Mouse (Mus musculus): ENCODE data around the gene Trhr2.

Gene Trhr2

DNA sequence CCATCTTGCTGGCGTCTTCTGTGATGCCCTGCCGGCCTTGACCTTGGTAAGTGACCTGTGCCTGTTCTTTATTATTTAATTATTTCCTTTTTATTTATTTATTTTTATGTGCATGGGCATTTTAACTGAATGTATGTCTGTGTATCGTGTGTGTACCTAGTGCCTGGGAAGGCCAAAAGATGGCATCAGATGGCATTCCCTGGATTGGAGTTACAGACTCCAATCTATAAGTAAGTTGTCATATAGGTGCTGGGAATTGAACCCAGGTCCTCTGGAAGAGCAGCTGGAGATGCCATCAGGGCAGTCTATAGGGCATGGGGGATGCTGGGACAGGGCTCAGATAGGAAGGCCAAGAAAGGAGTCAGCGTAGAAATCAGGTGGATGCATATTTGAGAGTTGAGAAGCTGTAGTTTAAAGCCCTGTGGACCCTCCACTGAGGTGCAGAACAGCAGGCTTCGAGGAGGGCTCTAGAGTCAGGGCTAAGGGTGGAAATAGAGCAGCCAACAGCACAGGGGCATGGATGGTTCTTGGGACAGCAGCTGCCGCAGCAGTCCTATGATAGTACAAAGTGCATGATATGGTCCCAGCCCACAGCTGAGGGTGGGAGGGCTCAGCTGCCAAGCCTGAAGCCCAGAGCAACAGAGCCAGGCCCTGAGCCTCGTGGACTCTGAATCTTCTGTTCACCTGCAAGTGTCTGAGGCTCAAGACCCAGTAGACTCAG, at the start of gene Trhr2:
Gene Trhr2, minus strand, starts transcription at position 51 of the 721 bp plus-strand sequence.
- no peak for DNase-seq (ENCODE audit: low spot score)

DNA sequence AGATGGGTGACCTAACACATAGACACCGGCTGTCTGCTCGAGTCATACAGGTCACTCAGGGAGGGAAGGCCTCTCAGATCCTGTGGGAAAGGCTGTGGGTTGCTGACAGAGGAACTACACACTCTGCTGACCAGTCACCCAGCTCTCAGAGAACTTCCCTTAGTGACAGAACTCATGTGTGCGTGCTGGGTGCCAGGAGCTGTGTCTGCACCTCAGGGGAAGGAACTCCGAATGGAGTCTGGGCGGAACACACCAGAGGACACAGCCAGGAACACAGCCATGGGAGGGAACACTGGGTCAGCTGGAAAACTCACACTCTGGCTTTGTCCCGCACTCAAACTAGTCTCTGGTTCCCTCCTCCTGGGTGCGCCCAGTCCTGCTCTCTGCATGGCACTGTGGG, 47.1 kb upstream of the Trhr2 start:
- DNase-seq (ENCODE audit: low spot score): no peak

DNA sequence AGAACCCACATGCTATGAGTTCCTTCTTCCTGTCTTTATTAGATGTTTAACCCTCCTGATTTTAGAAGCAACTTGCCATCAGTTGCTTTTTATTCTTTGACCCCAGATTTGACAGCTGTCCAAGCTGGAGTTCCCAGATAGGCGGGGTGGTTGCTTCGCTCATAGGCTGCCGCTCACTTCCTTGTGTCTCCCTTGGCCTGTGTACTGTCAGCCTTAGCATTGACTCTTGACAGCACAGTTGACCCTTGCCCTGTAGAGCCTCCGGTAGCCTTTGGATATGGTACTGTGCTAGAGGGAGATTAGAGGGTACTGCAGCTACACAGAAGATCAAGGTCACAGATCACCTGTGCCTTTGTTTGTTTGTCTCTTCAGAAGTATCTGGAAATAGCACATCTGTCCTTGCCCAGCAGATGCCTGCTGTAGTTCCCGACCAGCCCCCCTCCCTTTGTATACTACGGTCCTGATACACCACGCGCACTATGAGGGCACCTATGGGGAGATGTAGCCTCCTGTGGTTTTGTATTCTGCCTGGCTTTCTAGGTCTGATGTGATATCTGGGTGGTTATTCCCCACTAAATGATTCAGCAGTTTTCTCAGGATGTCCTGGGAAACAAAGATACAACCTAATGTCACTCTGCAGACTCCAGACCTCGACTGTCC, 44.7 kb upstream of the Trhr2 start:
- DNase-seq (ENCODE audit: low spot score): no peak

DNA sequence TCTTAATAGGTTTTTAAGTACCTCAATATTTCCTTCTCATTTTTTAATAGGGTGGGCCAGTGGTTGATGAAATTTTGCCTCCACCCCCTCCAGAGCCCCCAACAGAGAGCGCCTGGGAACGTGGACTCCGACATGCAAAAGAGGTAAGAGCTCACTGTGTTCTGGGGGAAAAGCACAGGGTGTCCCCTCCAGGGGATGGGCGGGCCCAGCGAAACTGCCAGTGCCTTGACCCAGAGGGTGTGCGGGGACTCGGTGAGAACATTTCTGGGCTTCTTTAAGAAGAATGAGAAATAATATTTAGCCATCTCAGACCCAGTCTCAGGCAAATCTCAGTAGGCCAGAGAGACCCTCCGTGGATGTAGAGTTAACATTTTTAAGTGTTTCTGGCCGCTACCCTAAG, 37.6 kb upstream of the Trhr2 start:
- no peak for DNase-seq (ENCODE audit: low spot score)

DNA sequence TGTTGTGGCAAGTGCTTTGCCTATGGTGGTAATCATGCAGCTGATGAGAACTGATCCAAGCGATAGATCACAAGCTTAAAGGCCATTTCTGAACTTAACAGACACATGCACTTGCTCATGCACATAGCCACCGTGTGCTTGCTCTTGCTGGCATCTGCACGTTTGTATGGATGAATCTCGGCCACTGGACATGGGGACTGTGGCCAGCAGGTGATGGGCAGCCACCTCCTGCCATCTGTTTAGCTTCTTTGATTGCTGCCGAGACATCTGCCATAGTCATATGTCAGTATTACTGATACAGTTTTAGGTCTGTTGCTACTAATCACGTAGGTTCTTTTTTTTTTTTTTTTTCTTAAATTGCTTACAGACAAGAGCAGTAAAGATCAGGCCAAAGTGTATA, 34.7 kb upstream of the Trhr2 start:
- no peak for DNase-seq (ENCODE audit: low spot score)

DNA sequence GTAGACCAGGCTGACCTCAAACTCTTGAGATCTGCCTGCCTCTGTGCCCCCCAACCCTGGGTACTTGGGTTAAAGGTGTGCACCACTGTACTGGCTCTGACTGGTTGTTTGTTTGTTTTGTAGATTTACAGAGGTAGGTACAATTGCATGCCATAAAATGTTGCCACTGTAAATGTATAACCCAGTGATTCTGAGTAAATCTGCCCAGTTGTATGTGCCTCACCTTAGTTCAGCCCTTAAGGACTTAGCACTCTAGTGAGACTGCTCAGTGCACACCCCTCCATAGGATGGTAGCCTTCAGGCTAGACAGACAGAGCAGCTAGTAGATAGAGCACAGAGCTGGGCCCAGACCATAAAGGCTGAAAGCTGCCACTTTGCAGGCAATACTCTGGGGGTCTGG, 33.2 kb upstream of the Trhr2 start:
- no peak for DNase-seq (ENCODE audit: low spot score)

DNA sequence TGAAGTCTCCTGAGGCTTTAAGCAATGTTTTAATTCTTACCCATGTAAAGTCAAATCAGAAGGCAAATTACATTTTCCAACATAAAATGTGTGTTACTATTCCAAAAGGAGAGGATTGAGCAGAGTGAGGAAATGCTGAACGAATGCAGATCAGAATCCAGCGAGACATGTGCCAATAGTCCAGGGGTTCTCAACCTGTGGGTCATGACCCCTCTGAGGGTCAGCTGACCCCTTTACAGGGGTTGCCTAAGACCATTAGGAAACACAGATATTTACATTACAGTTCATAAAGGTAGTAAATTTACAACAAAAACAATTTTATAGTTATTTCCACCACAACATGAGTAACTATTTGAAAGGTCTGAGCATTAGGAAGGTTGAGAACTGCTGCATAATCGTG, 30.2 kb upstream of the Trhr2 start:
- no peak for DNase-seq (ENCODE audit: low spot score)

DNA sequence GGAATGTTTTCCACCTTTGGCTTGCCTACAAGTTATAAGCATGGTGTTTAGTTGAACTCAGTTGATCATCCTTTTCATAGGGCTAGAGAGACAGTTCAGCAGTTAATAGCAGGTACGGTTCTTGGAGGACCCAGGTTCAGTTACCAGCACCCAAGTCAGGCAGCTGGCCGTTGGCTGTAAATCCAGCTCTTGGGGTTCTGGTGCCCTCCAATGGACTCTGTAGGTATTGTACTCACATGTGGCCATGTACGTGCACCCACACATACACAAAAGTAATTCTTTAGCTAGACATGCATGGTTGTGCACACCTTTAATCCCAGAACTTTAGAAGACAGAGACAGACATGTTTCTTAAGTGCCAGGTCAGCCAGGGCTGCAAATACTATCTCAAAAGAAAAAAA, 28.8 kb upstream of the Trhr2 start:
- DNase-seq (ENCODE audit: low spot score): no peak

DNA sequence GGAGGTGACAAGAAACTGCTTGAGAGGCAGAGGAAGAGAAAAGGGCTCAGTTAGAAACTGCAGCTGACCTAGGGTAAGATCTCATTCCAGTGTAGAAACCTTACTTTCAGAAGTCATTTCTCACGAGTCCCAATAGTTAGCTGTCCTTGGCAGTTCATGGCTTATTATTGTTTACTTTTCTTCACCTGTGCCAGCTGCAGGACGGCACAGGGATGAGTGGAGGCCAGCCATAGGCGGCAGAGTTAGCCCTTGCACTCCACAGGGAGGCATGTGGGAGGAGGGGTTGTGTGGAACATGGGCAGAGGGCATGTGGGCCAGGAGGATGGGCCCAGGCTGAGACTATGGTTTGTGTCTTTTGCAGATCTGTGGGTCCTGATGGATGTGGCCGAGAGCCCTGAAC, 22.5 kb upstream of the Trhr2 start:
- no peak for DNase-seq (ENCODE audit: low spot score)

DNA sequence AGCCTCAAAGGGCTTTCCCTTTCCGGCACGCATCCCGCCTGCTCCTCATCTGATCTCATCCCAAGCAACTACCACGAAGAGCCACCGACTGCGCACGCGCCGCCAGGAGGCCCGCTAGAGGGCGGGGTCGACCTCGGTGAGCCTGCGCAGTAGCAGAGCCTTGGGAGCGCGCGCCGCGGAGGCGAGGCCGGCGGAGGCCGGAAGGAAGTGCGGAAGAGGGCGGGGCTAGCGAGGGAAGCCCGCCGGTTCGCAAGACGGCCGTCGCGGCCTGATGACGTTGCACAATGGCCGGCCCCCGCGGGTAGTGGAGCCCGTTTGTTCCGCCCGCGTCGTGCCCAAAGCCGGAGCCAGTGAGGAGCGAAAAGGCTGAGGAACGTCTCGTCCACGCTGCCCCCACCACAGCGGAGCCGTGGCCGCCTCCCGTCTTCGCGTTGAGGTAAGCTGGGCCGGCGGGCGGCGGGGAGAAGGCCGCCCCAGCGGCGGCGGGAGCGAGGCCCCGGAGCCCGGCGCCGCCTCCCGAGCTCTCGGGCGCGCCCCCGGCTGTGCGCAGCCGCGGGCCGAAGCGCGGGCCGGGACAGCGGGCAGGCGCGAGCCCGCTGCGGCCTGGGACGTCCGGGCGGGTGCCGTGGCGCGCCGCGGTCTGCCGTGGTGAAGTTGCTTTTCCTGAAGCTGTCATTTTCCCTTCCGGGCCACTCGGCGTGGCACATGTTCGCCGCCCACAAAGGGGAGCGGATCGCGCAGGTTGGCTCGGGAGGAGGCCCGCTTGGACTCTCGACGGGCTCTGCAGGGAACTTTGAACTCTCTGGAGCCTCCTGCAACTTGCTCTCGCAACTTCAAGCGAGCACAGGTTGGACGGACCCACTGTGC, 16.1 kb upstream of the Trhr2 start, which contains the start of gene Zc3h18:
Gene Zc3h18, plus strand, starts transcription at position 245 of the 867 bp plus-strand sequence.
- DNase-seq (ENCODE audit: low spot score): peak; percentile 98

DNA sequence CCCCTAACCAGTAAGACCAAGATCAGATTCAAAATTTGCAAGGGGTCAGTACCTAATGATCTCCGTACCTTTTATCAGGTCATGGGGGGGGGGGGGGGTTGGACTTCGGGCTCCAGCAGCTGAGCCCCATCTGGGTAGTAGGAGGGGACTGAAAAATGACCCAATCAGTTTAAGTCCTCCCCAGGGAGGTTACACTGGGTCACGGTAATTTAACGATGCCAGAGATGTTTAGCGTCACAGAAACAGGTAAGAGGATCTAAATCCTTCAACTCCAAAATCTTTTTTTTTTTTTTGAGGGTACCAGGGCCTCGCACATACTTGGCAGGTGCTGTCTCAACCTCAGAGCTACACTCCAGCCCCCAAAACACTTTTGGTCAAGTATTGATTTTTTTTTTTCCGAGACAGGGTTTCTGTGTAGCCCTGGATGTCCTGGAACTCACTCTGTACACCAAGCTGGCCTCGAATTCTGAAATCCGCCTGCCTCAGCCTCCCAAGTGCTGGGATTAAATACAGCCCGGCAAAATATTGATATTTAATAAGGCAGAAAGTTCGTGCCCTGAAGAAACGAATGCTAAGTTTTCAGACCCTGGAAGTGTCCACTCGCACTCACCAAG, 15.3 kb upstream of the Trhr2 start:
- no peak for DNase-seq (ENCODE audit: low spot score)

DNA sequence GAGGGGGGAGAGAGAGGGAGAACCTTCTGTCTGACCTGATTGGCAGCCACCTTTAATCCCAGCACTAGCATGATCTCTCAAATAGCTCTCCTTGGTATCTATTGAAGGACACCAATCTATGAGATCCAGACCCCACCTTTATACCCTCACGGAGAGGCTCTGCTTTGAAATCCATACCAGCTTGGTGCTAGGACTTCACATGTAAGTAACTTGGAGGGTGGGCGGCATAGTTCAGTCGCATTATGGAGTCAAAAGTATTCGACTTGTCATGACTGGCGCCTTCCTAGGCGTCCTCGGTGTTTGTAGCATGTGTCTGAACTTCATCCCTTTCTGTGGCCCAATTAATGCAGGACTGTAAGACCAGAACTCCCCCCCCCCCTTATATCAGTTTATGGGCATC, 14.8 kb upstream of the Trhr2 start:
- DNase-seq (ENCODE audit: low spot score): no peak

DNA sequence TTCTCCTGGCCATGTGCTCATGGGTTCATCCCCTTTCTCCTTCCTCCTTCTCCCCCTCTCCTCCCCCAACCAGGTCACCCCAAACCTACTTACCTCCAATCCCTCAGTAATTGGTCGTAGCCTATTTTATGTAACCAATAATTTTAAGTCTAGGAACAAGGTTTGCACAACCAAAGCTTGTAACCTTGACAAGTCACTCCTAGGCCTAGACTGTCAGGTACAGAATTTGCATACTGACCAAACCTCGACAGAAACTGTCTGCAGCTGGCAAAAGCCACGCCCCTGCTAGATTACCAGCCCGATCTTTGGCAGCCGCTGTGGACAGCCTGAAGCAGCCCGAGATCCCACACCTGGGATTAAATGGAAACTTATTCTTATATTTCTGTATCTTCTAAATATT, 11.2 kb upstream of the Trhr2 start:
- no peak for DNase-seq (ENCODE audit: low spot score)

DNA sequence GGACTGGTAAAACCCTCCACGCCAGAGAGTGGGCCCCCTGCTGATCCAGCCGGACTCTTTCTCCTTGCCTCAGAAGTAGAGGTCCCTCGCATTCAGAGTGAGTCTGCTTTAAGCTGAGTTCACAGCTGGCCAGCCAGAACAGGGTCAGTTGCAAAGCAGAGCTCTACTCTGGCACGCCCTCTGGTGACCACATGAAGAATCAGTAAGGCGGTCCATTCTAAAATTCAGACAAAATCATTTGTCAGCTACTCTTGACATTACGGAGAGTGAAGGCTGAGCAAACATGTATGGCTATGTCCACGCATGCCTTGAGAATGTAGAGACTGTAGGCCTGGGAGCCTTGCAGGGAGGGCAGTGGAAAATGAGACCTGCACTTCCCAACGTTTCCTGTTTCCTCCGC, 9.1 kb upstream of the Trhr2 start:
- peak; percentile 38 for DNase-seq (ENCODE audit: low spot score)

DNA sequence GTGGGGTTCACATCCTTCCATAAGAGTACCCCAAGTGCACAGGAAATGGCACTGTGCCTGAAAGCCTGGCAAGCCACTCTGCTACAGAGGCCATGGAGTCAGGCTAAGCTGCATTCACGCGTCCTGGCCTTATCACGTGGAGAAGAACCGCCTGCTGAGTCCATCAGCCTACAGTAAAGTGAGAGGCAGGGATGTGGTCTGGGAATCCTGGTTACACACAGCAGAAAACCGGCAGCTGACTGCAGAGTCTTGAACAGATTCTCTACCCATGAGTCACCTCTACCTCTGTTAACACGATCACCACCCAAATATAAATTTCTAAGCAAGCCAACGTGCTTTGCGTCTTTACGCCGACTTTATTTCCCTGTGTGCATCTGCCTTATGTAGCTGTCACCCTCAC, 7.9 kb upstream of the Trhr2 start:
- no peak for DNase-seq (ENCODE audit: low spot score)

DNA sequence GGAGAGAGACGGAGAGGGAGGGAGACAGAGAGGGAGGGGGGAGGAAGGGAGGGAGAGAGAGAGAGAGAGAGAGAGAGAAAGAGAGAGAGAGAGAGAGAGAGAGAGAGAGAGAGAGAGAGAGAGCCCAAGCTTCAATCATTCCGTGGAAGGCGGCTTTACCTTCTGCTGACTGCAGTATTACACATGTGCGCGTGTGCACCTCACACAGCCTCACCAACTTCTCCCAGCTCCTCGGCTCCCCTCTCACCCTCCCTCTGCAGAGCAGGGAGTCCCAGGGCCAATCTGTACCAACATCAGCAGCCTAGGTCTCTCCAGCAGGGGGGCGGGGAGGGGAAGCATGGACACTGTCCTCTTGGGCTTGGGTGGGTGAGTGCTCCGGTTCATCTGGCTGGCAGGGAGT, 2.4 kb upstream of the Trhr2 start:
- no peak for DNase-seq (ENCODE audit: low spot score)

DNA sequence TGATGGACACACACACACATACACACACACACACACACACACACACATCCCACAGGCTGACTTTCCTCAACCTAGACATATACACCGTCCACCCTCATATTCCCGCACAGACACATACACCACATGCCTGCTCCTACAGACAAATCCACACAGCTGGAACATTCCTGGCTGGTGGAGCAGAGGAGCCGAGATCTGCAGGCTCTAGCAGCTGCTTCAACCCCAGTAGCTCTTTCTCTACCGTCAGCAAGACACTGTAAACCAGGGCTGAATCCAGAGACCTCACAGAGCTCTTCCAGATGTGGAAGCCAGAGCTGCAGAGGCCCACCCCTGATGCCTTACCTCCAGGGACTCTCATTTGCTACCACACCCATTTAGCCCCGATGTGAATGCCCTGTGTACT, 1.7 kb upstream of the Trhr2 start:
- no peak for DNase-seq (ENCODE audit: low spot score)

DNA sequence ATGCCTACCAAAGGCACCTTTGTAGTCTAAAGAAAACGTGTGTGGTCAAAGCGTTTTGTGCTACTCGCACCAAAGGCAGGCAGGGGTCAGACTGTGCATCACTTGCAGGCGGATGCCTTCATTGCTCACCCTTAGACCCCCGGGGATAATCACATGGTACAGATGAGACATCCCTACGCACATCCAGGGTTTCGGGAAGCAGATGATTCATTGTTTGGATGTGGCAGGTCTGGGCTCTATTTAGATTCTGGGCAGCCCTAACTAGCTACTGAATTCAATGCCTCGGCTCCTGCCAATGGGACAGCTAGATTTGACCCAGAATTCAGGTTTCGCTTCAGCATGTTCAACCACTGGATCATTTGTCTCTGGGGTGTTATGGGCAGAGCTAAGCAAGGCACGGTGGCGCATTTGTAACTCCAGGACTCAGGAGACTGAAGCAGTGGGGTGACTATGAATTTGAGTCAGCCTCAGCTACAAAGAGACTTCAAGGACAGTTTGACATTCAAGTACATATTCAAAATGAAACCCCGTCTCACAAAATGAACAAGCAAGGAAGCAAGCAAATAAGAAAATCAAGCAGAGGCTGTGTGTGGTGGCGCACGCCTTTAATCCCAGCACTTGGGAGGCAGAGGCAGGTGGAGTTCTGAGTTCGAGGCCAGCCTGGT, 1.3 kb downstream of the Trhr2 start:
- DNase-seq (ENCODE audit: low spot score): no peak

DNA sequence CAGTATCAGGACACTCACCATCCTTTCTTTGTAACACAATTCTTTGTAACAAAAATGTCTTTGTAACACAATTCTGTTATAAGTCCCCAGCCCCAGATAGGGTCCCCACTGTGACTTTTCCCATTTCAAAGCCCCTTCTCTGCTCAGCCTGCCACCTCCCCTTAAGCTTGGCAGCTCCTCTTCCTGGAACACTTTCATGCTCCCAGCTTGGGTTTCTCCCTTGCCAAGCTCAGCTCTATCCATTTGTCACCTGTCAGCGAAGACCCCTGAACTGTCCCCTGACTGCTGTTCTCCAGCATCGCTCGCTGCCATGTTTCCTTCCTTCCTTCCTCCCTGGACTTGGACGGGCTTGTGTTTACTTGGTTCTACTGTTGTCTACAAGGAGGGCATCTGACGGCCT, 2.9 kb downstream of the Trhr2 start:
- no peak for DNase-seq (ENCODE audit: low spot score)

DNA sequence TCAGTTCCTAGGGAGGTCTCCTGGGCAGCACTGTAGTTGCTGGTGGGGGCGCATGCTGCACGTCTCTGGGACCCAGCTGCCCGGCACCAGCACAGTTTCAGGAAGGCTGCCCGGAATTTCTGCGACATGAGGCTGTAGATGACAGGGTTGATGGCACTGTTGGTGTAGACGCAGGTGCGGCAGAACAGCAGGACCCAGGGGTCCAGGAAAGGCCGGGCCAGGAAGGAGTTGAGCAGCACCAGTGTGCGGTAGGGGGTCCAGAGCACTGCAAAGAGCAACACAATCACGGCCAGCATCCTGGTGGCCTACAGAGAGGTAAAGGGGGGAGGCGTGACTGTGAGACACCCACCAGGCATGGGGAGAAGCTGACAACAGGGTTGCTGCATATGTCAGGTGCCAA, 3.3 kb downstream of the Trhr2 start:
- DNase-seq (ENCODE audit: low spot score): no peak

DNA sequence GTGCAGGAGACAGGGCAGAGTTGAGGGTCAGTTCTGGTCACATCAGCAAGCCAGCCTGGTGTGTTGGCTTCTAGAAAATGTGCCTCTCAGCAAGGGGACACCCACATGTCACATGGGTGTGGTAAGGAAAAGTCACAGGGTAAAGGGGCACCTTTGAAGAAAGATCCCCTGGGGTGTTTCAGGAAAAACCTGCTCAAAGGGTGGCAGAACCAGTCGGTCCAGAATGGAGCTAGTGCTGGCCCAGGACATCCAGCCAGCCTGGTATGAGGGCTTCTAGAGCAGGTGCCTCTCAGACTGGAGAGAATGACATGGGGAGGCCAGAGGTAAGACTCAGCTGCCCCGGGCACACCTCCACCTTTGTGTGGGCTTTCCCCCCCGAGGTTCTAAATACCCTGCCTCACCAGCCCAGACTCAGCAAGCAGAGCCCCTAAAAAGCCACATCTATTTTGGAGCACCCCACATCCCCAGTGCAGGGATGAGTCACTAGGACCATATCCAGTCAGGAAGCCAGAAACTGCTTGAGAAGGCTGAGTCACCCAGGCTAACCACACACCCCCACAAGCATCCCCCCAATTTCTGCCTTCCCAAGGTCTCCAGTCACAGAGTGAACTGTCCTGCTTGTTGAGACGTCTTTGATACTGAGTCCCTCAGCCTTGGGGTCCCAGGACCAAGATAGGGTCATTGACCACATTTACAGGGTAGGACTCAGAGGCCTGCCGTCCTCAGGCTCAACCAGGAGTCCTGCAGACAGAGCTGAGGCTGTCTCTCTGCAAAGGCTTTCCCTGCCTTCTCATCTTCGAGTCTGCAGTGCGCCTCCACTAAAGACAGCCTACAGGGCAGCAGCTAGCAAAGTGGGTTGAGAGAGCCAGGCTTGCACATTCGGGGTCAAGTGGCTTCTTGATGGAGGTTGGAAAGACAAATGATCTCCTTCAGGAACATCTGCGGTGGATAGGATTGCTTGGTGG, 4.6 kb downstream of the Trhr2 start:
- DNase-seq (ENCODE audit: low spot score): no peak

Measured in ovary, postnatal 10 days (tissue).